Mouse (Mus musculus): ENCODE data around the gene Tesk1.

Gene Tesk1

DNA sequence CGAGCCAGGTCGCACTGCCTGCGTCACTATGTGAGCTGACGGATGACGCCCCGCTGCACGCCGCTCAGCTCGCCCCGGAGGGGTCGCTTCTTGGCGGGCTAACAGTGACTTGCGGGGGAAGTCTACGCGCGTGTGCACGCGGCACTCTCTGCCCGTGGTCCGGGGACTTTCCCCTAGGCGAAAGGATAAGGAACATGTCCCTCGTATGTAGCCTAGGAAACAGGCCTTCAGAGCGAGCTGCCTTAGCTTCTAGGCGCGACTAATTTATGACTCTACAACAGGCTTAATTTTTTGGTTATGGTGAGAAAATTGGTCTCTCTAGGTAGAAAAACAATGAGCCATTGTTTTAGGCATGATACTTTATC lies 51.1 kb downstream of the Tesk1 start, which contains the start of gene Ccdc107:
Gene Ccdc107 (plus strand): TSS at position 80 of the 365 bp plus-strand sequence.
- DNase-seq (ENCODE audit: low spot score in 2 of 2), result peak; percentile 97

DNA sequence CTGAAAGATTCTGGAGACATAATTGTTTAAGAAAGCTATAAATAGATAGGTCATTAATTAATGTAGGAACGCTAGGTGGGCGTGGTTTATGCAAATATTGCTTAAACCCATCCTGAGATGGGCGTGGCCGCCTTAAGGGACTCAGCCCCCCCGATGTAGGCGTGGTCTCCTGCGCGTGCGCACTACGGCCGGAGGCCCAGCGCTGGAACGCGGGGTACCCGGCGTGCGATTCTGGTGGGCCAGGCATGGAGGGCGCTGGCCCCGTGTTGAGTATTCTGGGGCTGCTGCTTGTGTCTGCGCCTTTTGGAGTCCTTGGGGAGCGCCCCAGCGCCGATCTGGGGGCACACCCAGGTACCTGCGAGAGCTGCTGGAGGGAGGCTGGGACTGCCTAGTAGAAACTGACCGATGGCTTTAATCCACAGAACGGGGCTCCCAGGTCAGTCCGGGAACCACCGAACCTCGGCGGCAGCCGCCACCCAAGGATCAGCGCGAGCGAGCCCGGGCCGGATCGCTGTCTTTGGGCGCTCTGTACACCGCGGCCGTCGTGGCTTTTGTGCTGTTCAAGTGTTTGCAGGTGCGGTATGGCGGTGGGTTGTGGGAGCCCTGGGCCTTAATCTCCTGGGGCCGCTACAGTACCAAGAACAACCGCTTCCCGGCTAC lies 51.6 kb downstream of the Tesk1 start:
- DNase-seq (ENCODE audit: low spot score in 2 of 2), result peak; percentile 97 to 98

DNA sequence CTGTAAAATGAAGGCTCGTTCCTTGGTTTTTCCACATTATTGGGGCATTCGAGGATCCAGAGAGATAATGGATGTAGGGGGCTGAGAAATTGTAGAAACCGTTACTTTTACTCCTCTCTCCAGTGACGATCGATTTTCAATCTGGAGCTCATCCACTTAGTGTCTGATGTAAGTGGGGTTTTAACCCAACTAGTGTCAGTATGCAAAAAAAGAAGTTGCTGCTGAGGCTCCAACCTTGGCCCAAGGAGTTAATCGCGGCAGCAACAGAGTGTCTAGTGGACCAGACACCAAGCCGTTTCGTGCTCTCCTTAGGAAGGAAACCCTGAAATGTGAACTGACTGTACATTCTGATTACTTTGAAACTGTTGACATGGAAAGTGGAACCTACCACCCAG lies 52.1 kb downstream of the Tesk1 start:
- DNase-seq (ENCODE audit: low spot score in 2 of 2), result no peak

DNA sequence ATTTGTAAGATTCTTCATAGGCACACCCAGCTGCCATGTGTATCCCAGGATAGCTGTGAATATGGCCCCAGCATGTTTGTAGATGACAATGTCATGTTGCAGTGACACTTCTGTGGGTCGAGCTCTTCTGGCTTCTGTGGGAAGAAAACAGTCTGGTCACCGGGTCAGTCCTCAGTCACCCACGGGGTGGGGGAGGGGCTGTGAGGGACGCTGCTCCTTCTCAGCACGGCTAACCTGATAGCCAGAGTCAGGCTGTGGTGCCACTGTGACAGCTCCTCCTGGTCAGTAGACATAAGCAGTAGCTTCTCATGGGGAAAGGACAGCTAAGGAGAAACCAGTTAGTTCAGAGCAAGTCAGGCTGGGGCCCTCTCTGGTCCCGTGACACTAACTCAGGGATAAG lies 54.8 kb downstream of the Tesk1 start:
- DNase-seq (ENCODE audit: low spot score in 2 of 2), result no peak

DNA sequence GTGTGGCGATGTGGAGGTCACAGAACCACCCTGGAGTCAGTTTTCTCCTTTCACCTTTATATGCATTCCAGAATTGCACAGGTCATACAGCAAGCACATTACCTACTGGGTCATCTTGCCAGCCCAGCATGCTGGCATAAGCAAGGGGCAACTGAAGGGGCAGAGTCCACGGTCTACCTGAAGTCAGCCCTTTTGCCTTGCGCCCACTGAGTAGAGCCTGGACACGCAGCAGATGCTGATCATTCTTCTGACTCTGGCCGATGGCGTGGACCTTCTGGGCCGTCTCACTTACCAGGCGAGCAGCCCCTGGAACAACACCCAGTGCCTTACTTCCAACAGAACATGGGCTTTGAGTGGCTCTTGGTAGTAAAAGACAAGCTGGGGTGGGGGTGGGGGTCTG lies 55.7 kb downstream of the Tesk1 start:
- DNase-seq (ENCODE audit: low spot score in 2 of 2), result no peak
